Mouse (Mus musculus): ENCODE measurements around the gene Bcl7c. TPM values are rescaled to one million over a fixed set of nuclear protein-coding genes. Genes with fewer than 3 reads are reported as not detected.

Gene Bcl7c
- total and polyA plus RNA-seq, 3 experiments, result 28.0 to 71.3 (median 60.5) TPM

DNA sequence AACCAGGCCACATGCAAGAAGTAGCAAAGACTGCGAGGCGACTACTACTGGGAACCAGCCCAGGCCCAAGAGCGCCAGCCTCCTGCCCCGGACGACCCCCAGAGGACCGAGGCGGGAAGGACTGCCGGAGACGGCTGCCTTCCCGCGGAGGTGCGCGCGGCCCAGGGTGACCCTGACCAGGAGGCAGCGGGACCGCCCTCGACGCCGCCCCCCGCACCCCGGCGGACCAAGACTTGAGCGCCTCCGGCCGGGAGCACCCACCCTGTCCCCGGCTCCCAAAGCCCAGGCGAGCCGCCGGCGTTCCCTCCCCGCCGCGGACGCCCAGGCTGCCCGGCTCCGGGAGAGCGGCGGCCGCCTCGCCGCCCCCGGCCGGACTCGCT lies 94.2 kb downstream of the Bcl7c start:
- Histone ChIP-seq H3K9ac (ENCODE audit: insufficient read depth, low read depth) (peak overlapping the region; percentile 97), H3K27me3 (replicated peaks) (peaks cover 38% of the 10 kb centered on the region), H3K4me3 (replicated peaks in 1 of 3; ENCODE audit: low read depth in 2 of 3, low read length in 2 of 3, poor library complexity in 1 of 3) (peak overlapping the region; percentile 38 to 67 (median 51)), H3K79me2 (replicated peaks; ENCODE audit: control insufficient read depth, extremely low read depth, insufficient read depth, poor library complexity, severe bottlenecking) (no peaks in the 10 kb centered on the region), H3K4me1 (ENCODE audit: control insufficient read depth in 1 of 2, insufficient read depth in 2 of 2) (peaks cover 4 to 12% of the 10 kb centered on the region in 2 experiments; a peak in 2 of 4 replicates), H3K9me3 (replicated peaks; ENCODE audit: low read length) (peaks cover 9% of the 10 kb centered on the region), H3K4me2 (ENCODE audit: insufficient read depth, low read depth, poor library complexity, severe bottlenecking) (peak overlapping the region; percentile 86), H3K36me3 (replicated peaks in 1 of 2; ENCODE audit: control insufficient read depth in 1 of 2, insufficient read depth in 1 of 2, low read length in 1 of 2) (peaks cover 14% of the 10 kb centered on the region in 2 experiments), H3K27ac (ENCODE audit: insufficient read depth, low read depth) (no peak overlapping the region)
- in situ Hi-C loops (cut with MboI; ENCODE audit: low pct_ligation_motif_present, low pct_unique_long_range_greater_than_20kb, low sequenced_read_pairs) (no loop called here), dilution Hi-C loops (cut with MboI; ENCODE audit: extremely low pct_ligation_motif_present, extremely low pct_unique_long_range_greater_than_20kb, low sequenced_read_pairs) (no loop called here)
- no peak for DNase-seq (ENCODE audit: extremely low read depth)
- TF ChIP-seq CHD1 (IDR thresholded peaks at IDR 0.05; ENCODE audit: low read depth, low read length) (no peak), UBTF (IDR thresholded peaks at IDR 0.05; ENCODE audit: low read depth, low read length) (peak; percentile 73)

DNA sequence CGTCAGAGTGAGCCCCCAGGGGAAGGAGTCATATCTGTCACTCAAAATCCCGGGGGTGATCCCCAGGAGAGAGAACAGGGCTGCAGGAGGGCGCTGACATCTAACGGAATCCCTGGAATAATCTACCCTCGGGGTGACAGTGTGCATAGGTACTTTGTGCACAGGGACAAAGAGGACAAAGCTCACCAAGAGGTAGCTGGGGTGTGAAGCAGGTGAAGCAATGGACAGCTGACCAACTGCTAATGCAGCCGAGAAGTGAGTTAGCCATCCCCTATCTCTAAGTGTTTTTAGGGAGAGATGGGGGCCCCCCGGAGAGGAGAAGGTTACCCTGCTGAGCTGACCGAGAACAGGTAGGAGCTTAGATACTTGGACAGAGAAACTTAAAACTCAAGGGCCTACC lies 94.6 kb downstream of the Bcl7c start:
- no peak for TF ChIP-seq GABPA (IDR thresholded peaks at IDR 0.05; ENCODE audit: insufficient replicate concordance, low read depth, low read length)
- dilution Hi-C loops (cut with MboI; ENCODE audit: extremely low pct_ligation_motif_present, extremely low pct_unique_long_range_greater_than_20kb, low sequenced_read_pairs) (no loop called here), in situ Hi-C loops (cut with MboI; ENCODE audit: low pct_ligation_motif_present, low pct_unique_long_range_greater_than_20kb, low sequenced_read_pairs) (no loop called here)
- no peak for DNase-seq (ENCODE audit: extremely low read depth)
- Histone ChIP-seq H3K4me2 (ENCODE audit: insufficient read depth, low read depth, poor library complexity, severe bottlenecking) (peak overlapping the region; percentile 86), H3K27me3 (replicated peaks) (peaks cover 38% of the 10 kb centered on the region), H3K4me3 (replicated peaks in 1 of 3; ENCODE audit: low read depth in 2 of 3, low read length in 2 of 3, poor library complexity in 1 of 3) (peak overlapping the region in 2 of 3 experiments; percentile 38 to 67), H3K9ac (ENCODE audit: insufficient read depth, low read depth) (peak overlapping the region; percentile 97), H3K9me3 (replicated peaks; ENCODE audit: low read length) (peaks cover 9% of the 10 kb centered on the region), H3K4me1 (ENCODE audit: control insufficient read depth in 1 of 2, insufficient read depth in 2 of 2) (peaks cover 4 to 12% of the 10 kb centered on the region in 2 experiments; a peak in 2 of 4 replicates), H3K27ac (ENCODE audit: insufficient read depth, low read depth) (no peak overlapping the region), H3K36me3 (replicated peaks in 1 of 2; ENCODE audit: control insufficient read depth in 1 of 2, insufficient read depth in 1 of 2, low read length in 1 of 2) (peaks cover 14% of the 10 kb centered on the region in 2 experiments), H3K79me2 (replicated peaks; ENCODE audit: control insufficient read depth, extremely low read depth, insufficient read depth, poor library complexity, severe bottlenecking) (no peaks in the 10 kb centered on the region)

DNA sequence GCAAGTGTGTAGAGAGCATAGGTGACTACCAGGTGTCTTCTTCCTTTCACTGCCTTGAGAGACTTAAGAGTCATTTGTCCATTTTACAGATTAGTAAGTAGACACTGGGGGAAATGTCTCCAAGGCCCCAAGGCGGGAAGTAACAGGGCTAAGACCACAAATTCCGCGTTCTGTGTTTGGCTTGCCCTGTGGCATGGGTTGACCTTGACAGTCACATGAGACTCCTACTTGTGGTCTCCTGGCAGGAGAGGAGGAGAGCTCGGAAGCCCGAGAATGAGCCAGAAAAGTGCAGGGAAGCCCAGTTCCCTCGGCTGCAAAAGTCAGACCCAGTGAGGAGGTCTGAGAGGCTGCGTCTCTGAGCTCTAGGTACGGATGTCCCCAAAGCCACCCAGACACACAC lies 95.2 kb downstream of the Bcl7c start:
- peaks cover 14% of the 10 kb centered on the region in 2 experiments for H3K36me3 ChIP-seq (replicated peaks in 1 of 2; ENCODE audit: control insufficient read depth in 1 of 2, insufficient read depth in 1 of 2, low read length in 1 of 2)
- no peak for TF ChIP-seq PAX5 (IDR thresholded peaks at IDR 0.05; ENCODE audit: low read length)
- TF ChIP-seq EP300 (IDR thresholded peaks at IDR 0.05; ENCODE audit: low read length), result no peak
- no peak for TF ChIP-seq MXI1 (IDR thresholded peaks at IDR 0.05; ENCODE audit: low read depth, low read length)
- TF ChIP-seq USF1 (IDR thresholded peaks at IDR 0.05; ENCODE audit: low read depth, low read length), result no peak
- TF ChIP-seq JUN (IDR thresholded peaks at IDR 0.05; ENCODE audit: insufficient read depth, low read depth, low read length), result no peak
- TF ChIP-seq BHLHE40 (IDR thresholded peaks at IDR 0.05; ENCODE audit: low read depth, low read length), result no peak
- no peak for TF ChIP-seq ELF1 (IDR thresholded peaks at IDR 0.05; ENCODE audit: low read depth, low read length)
- TF ChIP-seq POLR2A (IDR thresholded peaks at IDR 0.05; ENCODE audit: low read depth, low read length), result no peak
- TF ChIP-seq ZKSCAN1 (IDR thresholded peaks at IDR 0.05; ENCODE audit: borderline replicate concordance, low read depth, low read length), result no peak
- no peak for TF ChIP-seq ZNF384 (IDR thresholded peaks at IDR 0.05; ENCODE audit: low read depth, low read length)
- TF ChIP-seq JUND (conservative IDR thresholded peaks at IDR 0.05; ENCODE audit: low read depth, low read length), result no peak
- TF ChIP-seq KAT2A (IDR thresholded peaks at IDR 0.05; ENCODE audit: insufficient replicate concordance, low read length), result no peak
- TF ChIP-seq MAX (IDR thresholded peaks at IDR 0.05; ENCODE audit: low read length), result no peak
- TF ChIP-seq RCOR1 (conservative IDR thresholded peaks at IDR 0.05; ENCODE audit: low read depth, low read length), result no peak
- no peak for TF ChIP-seq ZMIZ1 (IDR thresholded peaks at IDR 0.05; ENCODE audit: low read depth, low read length)
- H3K9me3 ChIP-seq (replicated peaks; ENCODE audit: low read length), result peaks cover 9% of the 10 kb centered on the region
- in situ Hi-C loops (cut with MboI; ENCODE audit: low pct_ligation_motif_present, low pct_unique_long_range_greater_than_20kb, low sequenced_read_pairs), result no loop called here
- no peak for DNase-seq (ENCODE audit: extremely low read depth)
- H3K4me1 ChIP-seq (ENCODE audit: control insufficient read depth in 1 of 2, insufficient read depth in 2 of 2), result peaks cover 4 to 12% of the 10 kb centered on the region in 2 experiments; a peak in 2 of 4 replicates
- no peak overlapping the region for H3K4me3 ChIP-seq (replicated peaks in 1 of 3; ENCODE audit: low read depth in 2 of 3, low read length in 2 of 3, poor library complexity in 1 of 3)
- no peak overlapping the region for H3K4me2 ChIP-seq (ENCODE audit: insufficient read depth, low read depth, poor library complexity, severe bottlenecking)
- H3K27ac ChIP-seq (ENCODE audit: insufficient read depth, low read depth), result no peak overlapping the region
- no peak overlapping the region for H3K9ac ChIP-seq (ENCODE audit: insufficient read depth, low read depth)
- dilution Hi-C loops (cut with MboI; ENCODE audit: extremely low pct_ligation_motif_present, extremely low pct_unique_long_range_greater_than_20kb, low sequenced_read_pairs), result no loop called here
- peaks cover 40% of the 10 kb centered on the region for H3K27me3 ChIP-seq (replicated peaks)
- no peaks in the 10 kb centered on the region for H3K79me2 ChIP-seq (replicated peaks; ENCODE audit: control insufficient read depth, extremely low read depth, insufficient read depth, poor library complexity, severe bottlenecking)
